Mouse (Mus musculus) heart, embryonic 11.5 days (tissue): ENCODE results near the gene Pam. TPM values are rescaled to one million over a fixed set of nuclear protein-coding genes. Genes with fewer than 3 reads are reported as not detected.

ENCODE experiments used
- ATAC-seq: fragments of 200-750 bp; cut with Nextera tagmentation; replicated peaks from 2 replicates; pipeline ENCODE4 v1.8.0; 2017; ENCODE audit warnings: moderate library complexity; ENCODE audit not compliant: insufficient number of reproducible peaks, low FRiP score, low TSS enrichment
- H3K27ac ChIP-seq: fragments of 300-500 bp; sonication (generic); 2 replicates; pipeline ENCODE4 v1.5.1; 2014; ENCODE audit warnings: mild to moderate bottlenecking, low read depth, low read length
- H3K27me3 ChIP-seq: fragments of 300-500 bp; sonication (generic); 2 replicates; pipeline ENCODE4 v1.6.1; 2014; ENCODE audit warnings: mild to moderate bottlenecking, low read length, mixed read lengths; ENCODE audit not compliant: control insufficient read depth, insufficient read depth
- H3K36me3 ChIP-seq: fragments of 300-500 bp; sonication (generic); 2 replicates; pipeline ENCODE4 v1.6.1; 2014; ENCODE audit warnings: mild to moderate bottlenecking, low read length, moderate library complexity, mixed read lengths; ENCODE audit not compliant: control insufficient read depth, insufficient read depth
- H3K4me1 ChIP-seq: fragments of 300-500 bp; sonication (generic); 2 replicates; pipeline ENCODE4 v1.6.1; 2014; ENCODE audit warnings: low read length; ENCODE audit not compliant: control insufficient read depth, insufficient read depth
- H3K4me2 ChIP-seq: fragments of 300-500 bp; sonication (generic); 2 replicates; pipeline ENCODE4 v1.6.1; 2014; ENCODE audit warnings: mild to moderate bottlenecking, moderate library complexity
- H3K4me3 ChIP-seq: fragments of 300-500 bp; sonication (generic); 2 replicates; pipeline ENCODE4 v1.5.1; 2014; ENCODE audit warnings: low read depth, low read length
- H3K9ac ChIP-seq: fragments of 300-500 bp; sonication (generic); 2 replicates; pipeline ENCODE4 v1.6.1; 2014; ENCODE audit warnings: mild to moderate bottlenecking, low read depth, low read length, moderate library complexity
- H3K9me3 ChIP-seq: fragments of 300-500 bp; sonication (generic); replicated peaks from 2 replicates; pipeline ENCODE4 v1.6.1; 2016; ENCODE audit warnings: low read length; ENCODE audit not compliant: control insufficient read depth
- WGBS: fragments of 180-500 bp; shearing (Covaris S2); extraction: QIAGEN DNeasy Blood & Tissue Kit; methylation state at CpG from one replicate; pipeline ENCODE4 v1.1.7; 2014; ENCODE audit not compliant: insufficient replicate concordance; 5-methylcytosine and 5-hydroxymethylcytosine counted together
- polyA plus RNA-seq: library from polyadenylated mRNA; unstranded; fragments of >200 nt; fragmentation: Nextera tagmentation; extraction: Ambion mirVana; gene quantifications from 2 replicates; pipeline ENCODE4 v1.2.1, GENCODE M21; 2014

The Pam gene
- polyA plus RNA-seq, 1 experiment from 2014 or later, result 317 TPM

DNA sequence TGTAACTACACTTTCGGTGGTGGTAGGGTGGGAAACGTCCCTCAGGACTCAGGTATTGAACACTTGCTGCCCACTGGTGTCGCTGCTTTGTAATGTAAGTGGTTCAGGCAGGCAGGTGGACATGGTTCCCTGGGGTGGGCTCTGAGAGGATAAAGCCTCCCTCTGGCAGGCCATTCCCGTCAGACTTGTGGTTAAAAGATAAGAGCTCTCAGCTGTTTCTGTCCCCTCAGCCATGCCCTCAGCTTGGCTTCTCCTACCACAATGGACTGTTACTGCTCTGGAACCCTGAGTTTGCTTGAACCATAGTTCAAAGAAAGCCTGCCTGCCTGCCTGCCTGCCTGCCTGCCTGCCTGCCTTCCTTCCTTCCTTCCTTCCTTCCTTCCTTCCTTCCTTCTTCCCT lies 341.1 kb downstream of the Pam start:
- no peaks in the 10 kb centered on the region for H3K27me3 ChIP-seq
- no peak for ATAC-seq
- 0 out of 2 replicates have a peak, but pooled peaks cover 6% of the 10 kb centered on the region for H3K36me3 ChIP-seq
- WGBS, result 53% methylated on average over 4 of the region's 4 CpGs
- no peak overlapping the region for H3K4me3 ChIP-seq
- no peaks in the 10 kb centered on the region for H3K4me1 ChIP-seq
- no peak overlapping the region for H3K9ac ChIP-seq
- no peaks in the 10 kb centered on the region for H3K9me3 ChIP-seq
- H3K4me2 ChIP-seq, result no peak overlapping the region
- no peak overlapping the region for H3K27ac ChIP-seq

GRCm38 (mm10) chr1:97753216-97753615 lies 342.2 kb downstream of the Pam start:
- no peak overlapping the region for H3K27ac ChIP-seq
- no peaks in the 10 kb centered on the region for H3K27me3 ChIP-seq
- H3K9ac ChIP-seq, result no peak overlapping the region
- no peak overlapping the region for H3K4me3 ChIP-seq
- no peaks in the 10 kb centered on the region for H3K4me1 ChIP-seq
- H3K9me3 ChIP-seq, result no peaks in the 10 kb centered on the region
- ATAC-seq, result no peak
- H3K4me2 ChIP-seq, result no peak overlapping the region
- 0 out of 2 replicates have a peak, but pooled peaks cover 6% of the 10 kb centered on the region for H3K36me3 ChIP-seq

- Histone ChIP-seq H3K27me3 (no peaks in the 10 kb centered on the region), H3K36me3 (peaks cover 10% of the 10 kb centered on the region; the same call in 1 of the 2 replicates)
- 82% methylated on average over 3 of the region's 3 CpGs for WGBS
Observed at GRCm38 (mm10) chr1:97748163-97748562, 347.3 kb downstream of the Pam start.

GRCm38 (mm10) chr1:97746261-97746660 lies 349.2 kb downstream of the Pam start:
- no peak overlapping the region for H3K9ac ChIP-seq
- no peak overlapping the region for H3K4me2 ChIP-seq
- ATAC-seq, result no peak
- H3K4me3 ChIP-seq, result no peak overlapping the region
- H3K4me1 ChIP-seq, result peaks cover 3% of the 10 kb centered on the region; the same call in 1 of the 2 replicates
- no peak overlapping the region for H3K27ac ChIP-seq
- no peaks in the 10 kb centered on the region for H3K27me3 ChIP-seq
- WGBS, result 96% methylated on average over 7 of the region's 7 CpGs
- peaks cover 10% of the 10 kb centered on the region; the same call in 1 of the 2 replicates for H3K36me3 ChIP-seq
- H3K9me3 ChIP-seq, result no peaks in the 10 kb centered on the region

More at GRCm38 (mm10) chr1:97748163-97748562, 347.3 kb downstream of the Pam start:
- Histone ChIP-seq H3K27ac (no peak overlapping the region), H3K4me2 (no peak overlapping the region), H3K4me1 (peaks cover 3% of the 10 kb centered on the region; the same call in 1 of the 2 replicates), H3K9me3 (no peaks in the 10 kb centered on the region), H3K9ac (no peak overlapping the region), H3K4me3 (no peak overlapping the region)
- ATAC-seq, result no peak

- ATAC-seq, result no peak
- 50% methylated on average over 4 of the region's 4 CpGs for WGBS
- Histone ChIP-seq H3K4me3 (no peak overlapping the region), H3K27ac (no peak overlapping the region), H3K36me3 (peaks cover 12% of the 10 kb centered on the region), H3K9ac (no peak overlapping the region), H3K4me1 (peaks cover 3% of the 10 kb centered on the region; the same call in 1 of the 2 replicates), H3K4me2 (no peak overlapping the region), H3K27me3 (no peaks in the 10 kb centered on the region), H3K9me3 (no peaks in the 10 kb centered on the region)
Observed at GRCm38 (mm10) chr1:97745712-97746111, 349.7 kb downstream of the Pam start.
